9 mouse cellular contexts compared by ENCODE assay signal in genomic region chr12:30596818-30597407, GRCm38 (mm10). TPM values are rescaled to one million over a fixed set of nuclear protein-coding genes. Genes with fewer than 3 reads are reported as not detected.
DNase-seq lines count a peak whose midpoint lies in the region; ATAC-seq and TF ChIP-seq lines count a peak whose summit lies in the region.
"Had no signal": no experiment of that assay in that cellular context is flagged by ENCODE, and none has a peak within 500 bp of the region (broad histone marks: within the 10 kb centered on the region; RNA-seq: fewer than 3 reads in every experiment).

No protein-coding gene starts in this region.

- peaks cover 10% of the 10 kb centered on the region for H3K4me1 ChIP-seq in embryonic facial prominence, embryonic 10.5 days
- H3K4me1 ChIP-seq in hindbrain, embryonic 13.5 days (replicated peaks) = no peaks in the 10 kb centered on the region
- no peaks in the 10 kb centered on the region for H3K4me1 ChIP-seq in midbrain, embryonic 14.5 days (ENCODE audit: control insufficient read depth, insufficient read depth, low read length)
- no peaks in the 10 kb centered on the region for H3K4me1 ChIP-seq in thymus, adult 2 months (replicated peaks; ENCODE audit: control insufficient read depth, insufficient read depth, low read length)

- DNase-seq in left cerebral cortex, adult 11 months (ENCODE audit: low spot score) = peak; percentile 40
- no peak for DNase-seq in left cerebral cortex, adult 8-10 months (ENCODE audit: low spot score in 2 of 2)
- DNase-seq in adrenal gland, postnatal 10 days = peak; percentile 59
- peak; percentile 71 for DNase-seq in embryonic facial prominence, embryonic 10.5 days (ENCODE audit: low spot score)
- DNase-seq in left cerebral cortex, adult 18-20 months (ENCODE audit: low spot score in 2 of 2) = peak; percentile 42 to 65
- DNase-seq in midbrain, embryonic 14.5 days = peak; percentile 87
- DNase-seq in thymus, adult 2 months = peak; percentile 34

- TF ChIP-seq CTCF in thymus, adult 2 months (IDR thresholded peaks at IDR 0.05; ENCODE audit: borderline replicate concordance, control insufficient read depth, extremely low read depth, insufficient read depth, low read length, poor library complexity) = no peak

- WGBS in embryonic facial prominence, embryonic 10.5 days = 37% methylated on average over 8 of the region's 8 CpGs
- WGBS in hindbrain, embryonic 13.5 days = 46% methylated on average over 8 of the region's 8 CpGs
- WGBS in midbrain, embryonic 14.5 days = 39% methylated on average over 8 of the region's 8 CpGs
- 40% methylated on average over 8 of the region's 8 CpGs for WGBS in thymus, adult 2 months

- H3K27me3 ChIP-seq in embryonic facial prominence, embryonic 10.5 days (replicated peaks; ENCODE audit: low read depth, poor library complexity, severe bottlenecking) = no peaks in the 10 kb centered on the region; the same call in 1 of the 2 replicates
- H3K27me3 ChIP-seq in hindbrain, embryonic 13.5 days = 0 out of 2 replicates have a peak, but pooled peaks cover 4% of the 10 kb centered on the region
- H3K27me3 ChIP-seq in midbrain, embryonic 14.5 days (ENCODE audit: control insufficient read depth, insufficient read depth, low read length) = no peaks in the 10 kb centered on the region
- no peaks in the 10 kb centered on the region for H3K27me3 ChIP-seq in thymus, adult 2 months (ENCODE audit: control insufficient read depth, insufficient read depth, low read length)
- H3K27me3 ChIP-seq: embryonic facial prominence, embryonic 12.5 days had no signal

- H3K36me3 ChIP-seq in embryonic facial prominence, embryonic 10.5 days (replicated peaks) = peaks cover 6% of the 10 kb centered on the region; the same call in 1 of the 2 replicates
- peaks cover 3% of the 10 kb centered on the region for H3K36me3 ChIP-seq in hindbrain, embryonic 13.5 days
- H3K36me3 ChIP-seq in midbrain, embryonic 14.5 days (ENCODE audit: control insufficient read depth, insufficient read depth, low read length) = no peaks in the 10 kb centered on the region
- H3K36me3 ChIP-seq in thymus, adult 2 months (ENCODE audit: control insufficient read depth, insufficient read depth, low read length) = no peaks in the 10 kb centered on the region
- H3K36me3 ChIP-seq: embryonic facial prominence, embryonic 12.5 days had no signal

- no peaks in the 10 kb centered on the region for H3K9me3 ChIP-seq in embryonic facial prominence, embryonic 10.5 days
- no peaks in the 10 kb centered on the region for H3K9me3 ChIP-seq in hindbrain, embryonic 13.5 days
- H3K9me3 ChIP-seq in midbrain, embryonic 14.5 days (ENCODE audit: control insufficient read depth, low read length) = no peaks in the 10 kb centered on the region
- H3K9me3 ChIP-seq: embryonic facial prominence, embryonic 12.5 days had no signal

- no peak overlapping the region for H3K9ac ChIP-seq in hindbrain, embryonic 13.5 days
- no peak overlapping the region for H3K9ac ChIP-seq in midbrain, embryonic 14.5 days (replicated peaks; ENCODE audit: low read length)
- H3K9ac ChIP-seq: embryonic facial prominence, embryonic 12.5 days had no signal

- no peak overlapping the region for H3K27ac ChIP-seq in embryonic facial prominence, embryonic 10.5 days (replicated peaks)
- H3K27ac ChIP-seq in hindbrain, embryonic 13.5 days = no peak overlapping the region
- no peak overlapping the region for H3K27ac ChIP-seq in midbrain, embryonic 14.5 days (replicated peaks; ENCODE audit: low read depth, low read length)
- no peak overlapping the region for H3K27ac ChIP-seq in thymus, adult 2 months (ENCODE audit: control insufficient read depth, insufficient read depth, low read length)
- H3K27ac ChIP-seq: embryonic facial prominence, embryonic 12.5 days had no signal

- peak; percentile 66 for ATAC-seq in hindbrain, embryonic 13.5 days (ENCODE audit: low FRiP score)
- peak; percentile 64 for ATAC-seq in midbrain, embryonic 14.5 days (ENCODE audit: low FRiP score, low TSS enrichment)

- TF ChIP-seq POLR2A in thymus, adult 2 months (IDR thresholded peaks at IDR 0.05; ENCODE audit: control insufficient read depth, extremely low read depth, insufficient read depth, low read length, poor library complexity) = no peak

- no peak overlapping the region for H3K4me2 ChIP-seq in hindbrain, embryonic 13.5 days
- H3K4me2 ChIP-seq in midbrain, embryonic 14.5 days (ENCODE audit: low read length) = no peak overlapping the region
- H3K4me2 ChIP-seq: embryonic facial prominence, embryonic 12.5 days had no signal

- H3K4me3 ChIP-seq in embryonic facial prominence, embryonic 10.5 days = no peak overlapping the region
- no peak overlapping the region for H3K4me3 ChIP-seq in hindbrain, embryonic 13.5 days
- H3K4me3 ChIP-seq in midbrain, embryonic 14.5 days (replicated peaks; ENCODE audit: low read depth, low read length) = no peak overlapping the region
- no peak overlapping the region for H3K4me3 ChIP-seq in thymus, adult 2 months (ENCODE audit: control insufficient read depth, insufficient read depth, low read length)
- H3K4me3 ChIP-seq: embryonic facial prominence, embryonic 12.5 days had no signal

RNA-seq across cellular contexts. Expression of gene Tmem18, which starts 12.7 kb away (rescaled TPM):
- 10 to 100 TPM; 32.4 to 35.5 (median 34.3) TPM for total RNA-seq in left cerebral cortex, adult 8-10 months (2022)
- 10 to 100 TPM; 19.2 to 23.4 TPM for total RNA-seq in adrenal gland, postnatal 10 days (2021)
- polyA plus RNA-seq in embryonic facial prominence, embryonic 10.5 days (2016; fragmentation: Nextera tagmentation; extraction: Ambion mirVana) = 24.6 and 26.6 TPM in 2 replicates
- 26.6 and 27.3 TPM in 2 replicates for polyA plus RNA-seq in hindbrain, embryonic 13.5 days (2015; fragmentation: Nextera tagmentation; extraction: Ambion mirVana)
- total RNA-seq in left cerebral cortex, adult 18-20 months (2021) = 10 to 100 TPM; 30.0 to 33.8 TPM
- polyA plus RNA-seq in midbrain, embryonic 14.5 days (2014; fragmentation: Nextera tagmentation; extraction: Ambion mirVana) = 31.2 and 34.9 TPM in 2 replicates
- 16.0 and 19.8 TPM in 2 replicates for polyA plus RNA-seq in thymus, adult 2 months (2012; rRNA removed)

Comparison
In these comparisons a context has a peak if more than half of its experiments do, and no peak if none do; other contexts are left out.
1. DNase-seq: peak in left cerebral cortex, adult 11 months (single experiment), adrenal gland, postnatal 10 days (single experiment), embryonic facial prominence, embryonic 10.5 days (single experiment), left cerebral cortex, adult 18-20 months (2 of 2), midbrain, embryonic 14.5 days (single experiment) and thymus, adult 2 months (single experiment); none in left cerebral cortex, adult 8-10 months (0 of 2).